Mouse (Mus musculus) T-helper 2 cell (primary cell): ENCODE results near the gene Naaladl1.

Experiments used
- in situ Hi-C: fragments of 300-600 bp; cut with MboI, MseI; formaldehyde crosslinking; loops from one replicate; pipeline ENCODE4 v1.15.1; 2025; ENCODE audit warnings: high pct_unique_total_duplicates

Gene Naaladl1

DNA sequence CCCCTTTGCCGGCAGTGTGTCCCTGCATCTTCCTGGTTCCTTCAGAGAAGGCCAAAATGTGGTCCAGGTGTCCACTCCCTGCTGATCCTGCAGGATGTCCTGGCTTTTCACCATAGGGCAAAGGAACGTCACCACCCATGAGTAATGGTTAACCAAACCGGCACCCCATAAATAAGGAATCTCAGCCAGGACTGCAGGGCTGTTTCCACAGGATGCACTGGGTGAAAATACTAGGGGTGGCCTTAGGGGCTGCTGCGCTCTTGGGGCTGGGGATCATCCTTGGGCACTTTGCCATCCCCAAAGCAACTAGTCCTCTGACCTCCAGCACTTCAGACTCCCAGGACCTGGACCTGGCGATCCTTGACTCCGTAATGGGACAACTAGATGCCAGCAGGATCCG, at the start of gene Naaladl1:
TSS of gene Naaladl1 (plus strand) at position 197 of the 400 bp plus-strand sequence.
- in situ Hi-C loops = no loop called here

DNA sequence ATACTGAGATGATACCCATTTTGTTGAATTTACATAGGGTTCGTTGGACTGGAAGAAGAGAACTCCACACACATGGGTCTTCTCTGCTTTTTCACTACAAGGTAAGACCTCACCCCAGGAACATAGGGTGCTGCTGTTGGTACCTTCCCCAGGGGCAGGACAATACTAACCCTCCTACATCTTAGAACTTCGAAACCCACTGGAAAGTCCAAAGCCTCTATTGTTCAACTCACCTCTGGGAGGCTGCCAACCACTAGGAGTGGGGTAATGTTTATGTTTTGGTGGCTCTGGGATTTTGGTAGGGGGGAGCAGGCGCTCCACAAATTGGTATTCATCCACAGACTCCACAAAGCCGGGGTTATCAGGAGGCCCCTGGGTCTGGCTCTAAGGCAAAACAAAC, 48.9 kb upstream of the Naaladl1 start:
- in situ Hi-C loops = loop anchor here (5.0 kb wide), 1 partner anchor 61 kb away; the partner anchor contains the start of gene Sac3d1

- in situ Hi-C loops = loop anchor here (5.0 kb wide), 1 partner anchor 60 kb away; the partner anchor contains the start of gene Sac3d1
Observed at GRCm38 (mm10) chr19:6057313-6058096, 48.1 kb upstream of the Naaladl1 start, which contains the start of the genes Mrpl49 and Fau. Gene Mrpl49, minus strand, starts transcription at chr19:6057785. Gene Fau, plus strand, starts transcription at chr19:6057844.

- in situ Hi-C loops = loop anchor here (5.0 kb wide), 1 partner anchor 59 kb away; the partner anchor contains the start of gene Sac3d1
Observed at GRCm38 (mm10) chr19:6058513-6058912, 47.1 kb upstream of the Naaladl1 start.

- in situ Hi-C loops = loop anchor here (5.0 kb wide), 1 partner anchor 58 kb away; the partner anchor contains the start of gene Sac3d1
Observed at GRCm38 (mm10) chr19:6058966-6059365, 46.6 kb upstream of the Naaladl1 start.

DNA sequence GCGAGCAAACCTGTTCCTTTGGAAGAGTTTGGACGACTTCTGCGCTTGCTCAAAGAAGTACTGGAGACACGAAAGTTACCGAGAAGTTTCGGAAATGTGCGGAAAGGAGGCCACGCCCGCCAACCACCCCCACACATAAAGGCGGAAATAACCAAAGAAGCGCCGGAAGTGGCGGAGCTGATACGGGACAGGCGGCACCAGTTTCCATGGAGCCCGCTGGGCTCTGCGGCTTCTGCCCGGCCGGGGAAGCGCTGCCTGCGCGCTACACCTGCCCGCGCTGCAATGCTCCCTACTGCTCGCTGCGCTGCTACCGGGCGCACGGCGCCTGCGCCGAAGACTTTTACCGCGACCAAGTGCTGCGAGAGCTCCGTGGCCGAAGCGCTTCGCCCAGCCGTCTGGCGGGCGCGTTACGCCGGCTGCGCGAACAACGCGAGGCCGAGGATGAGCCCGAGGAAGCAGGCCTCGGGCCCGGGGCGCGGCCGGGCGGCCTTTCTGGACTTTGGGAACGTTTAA, 44.5 kb upstream of the Naaladl1 start, which contains the start of gene Znhit2:
TSS of gene Znhit2 (plus strand) at position 172 of the 513 bp plus-strand sequence.
- in situ Hi-C loops = no loop called here

GRCm38 (mm10) chr19:6061641-6062302, 43.8 kb upstream of the Naaladl1 start:
- in situ Hi-C loops = no loop called here

DNA sequence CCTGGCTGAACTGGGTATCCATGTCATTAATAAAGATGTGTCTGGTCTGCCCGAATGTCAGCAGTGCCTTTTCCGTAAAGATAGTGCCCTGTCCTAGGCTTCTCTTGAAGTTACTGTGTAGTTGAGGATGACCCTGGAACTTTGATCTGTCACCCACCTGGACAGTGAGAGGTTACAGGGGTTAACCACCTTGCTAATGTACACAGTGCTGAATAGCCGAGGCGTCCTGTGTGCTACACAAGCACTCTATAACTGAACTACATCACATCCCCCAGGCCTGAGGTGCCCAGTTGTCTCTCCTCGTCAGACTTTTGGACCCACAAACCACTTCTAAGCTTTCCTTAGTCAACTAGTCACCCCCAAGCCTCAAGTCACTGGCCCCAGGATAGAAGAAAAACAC, 43.2 kb upstream of the Naaladl1 start:
- in situ Hi-C loops = no loop called here

GRCm38 (mm10) chr19:6063081-6063480, 42.5 kb upstream of the Naaladl1 start:
- in situ Hi-C loops = no loop called here

GRCm38 (mm10) chr19:6066571-6066970, 39.0 kb upstream of the Naaladl1 start:
- in situ Hi-C loops = no loop called here

GRCm38 (mm10) chr19:6067011-6067723, 38.4 kb upstream of the Naaladl1 start:
- in situ Hi-C loops = no loop called here

DNA sequence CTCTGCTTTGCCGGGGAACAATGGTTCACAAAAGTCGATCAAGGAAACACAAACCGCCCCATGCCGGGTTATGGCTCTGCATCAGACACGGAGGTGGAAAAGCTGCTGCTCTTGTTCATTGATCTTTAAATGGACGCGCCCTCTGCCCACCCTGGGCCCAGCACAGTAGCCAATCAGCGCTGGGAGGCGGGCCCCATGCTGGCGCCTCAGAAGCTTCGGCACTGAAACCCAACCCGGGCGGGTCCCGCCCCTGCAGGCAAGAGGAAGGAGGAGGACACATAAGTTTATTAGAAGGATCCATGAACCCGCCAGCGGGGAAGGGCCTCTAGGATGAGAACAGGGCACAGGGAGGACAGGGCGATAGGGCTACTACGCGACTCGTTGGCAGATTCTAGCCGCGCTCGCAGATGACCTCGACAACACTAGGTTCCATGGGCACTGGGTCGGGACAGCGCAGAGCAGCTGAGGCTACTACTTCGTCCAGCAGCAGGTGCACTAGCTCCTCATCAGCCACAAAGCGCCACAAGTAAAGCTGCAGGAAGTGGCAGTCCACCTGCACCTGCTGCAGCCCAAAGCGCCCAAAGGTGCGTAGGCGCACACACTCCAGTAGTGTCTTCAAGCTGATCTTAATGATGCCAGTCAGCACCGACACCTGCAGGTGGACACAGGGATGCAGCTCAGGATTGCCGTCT, 37.7 kb upstream of the Naaladl1 start, which contains the start of gene Tm7sf2:
TSS of gene Tm7sf2 (minus strand) at position 650 of the 692 bp plus-strand sequence.
- in situ Hi-C loops = no loop called here

- in situ Hi-C loops = no loop called here
Observed at GRCm38 (mm10) chr19:6068951-6069350, 36.6 kb upstream of the Naaladl1 start.

GRCm38 (mm10) chr19:6069851-6070250, 35.7 kb upstream of the Naaladl1 start:
- in situ Hi-C loops = no loop called here

DNA sequence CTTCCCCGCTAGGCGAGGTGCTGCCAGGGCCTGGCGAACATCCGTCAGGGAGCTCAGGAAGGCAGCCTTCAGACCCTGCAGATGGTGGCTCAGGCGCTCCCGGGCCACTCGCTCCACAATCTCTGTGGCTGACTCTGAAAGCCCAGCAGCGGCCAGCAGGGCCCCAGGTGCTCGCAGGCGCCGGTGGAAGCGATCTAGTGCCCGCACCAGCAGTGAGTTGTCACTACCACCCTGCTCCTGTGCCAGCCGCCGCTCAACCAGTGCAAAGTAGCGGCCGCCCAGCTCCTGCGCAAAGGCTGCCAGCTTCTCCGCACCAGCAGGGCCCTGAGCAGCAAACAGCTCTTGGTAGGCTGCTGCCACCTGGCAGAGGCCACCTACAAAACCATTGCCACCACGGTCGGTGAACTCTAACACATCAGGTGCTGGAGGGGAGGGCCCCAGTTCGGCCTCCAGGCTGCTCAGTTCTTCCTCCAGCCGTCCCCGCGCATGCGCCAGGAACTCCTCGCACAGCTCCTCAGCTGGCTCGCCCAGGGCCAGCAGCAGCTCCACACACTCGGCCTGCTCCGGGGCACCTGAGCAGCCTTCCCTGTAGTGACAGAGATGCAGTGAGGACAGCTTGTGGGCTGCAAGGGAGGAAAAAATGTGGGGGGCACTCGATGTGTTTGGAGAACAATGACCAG, 34.9 kb upstream of the Naaladl1 start:
- in situ Hi-C loops = no loop called here

GRCm38 (mm10) chr19:6071261-6071660, 34.3 kb upstream of the Naaladl1 start:
- in situ Hi-C loops = no loop called here

DNA sequence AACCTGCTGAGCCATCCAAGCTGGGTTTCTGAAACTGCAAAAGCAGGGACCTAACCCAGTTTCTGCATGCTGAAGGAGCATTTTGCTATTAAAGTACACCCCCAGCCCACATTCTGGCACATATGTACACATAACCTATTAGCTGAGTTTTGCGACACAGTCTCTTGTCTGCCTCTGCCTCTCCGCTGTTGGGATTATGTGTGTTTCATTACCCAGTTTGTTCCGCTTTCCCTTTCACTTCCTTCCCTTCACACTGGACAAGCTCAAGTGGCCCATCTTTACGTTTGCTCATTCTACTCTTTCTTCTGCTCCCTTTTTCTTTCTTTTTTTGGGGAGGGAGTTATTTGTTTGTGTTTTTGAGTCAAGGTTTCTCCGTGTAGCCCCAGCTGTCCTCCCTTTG, 31.7 kb upstream of the Naaladl1 start:
- in situ Hi-C loops = no loop called here

DNA sequence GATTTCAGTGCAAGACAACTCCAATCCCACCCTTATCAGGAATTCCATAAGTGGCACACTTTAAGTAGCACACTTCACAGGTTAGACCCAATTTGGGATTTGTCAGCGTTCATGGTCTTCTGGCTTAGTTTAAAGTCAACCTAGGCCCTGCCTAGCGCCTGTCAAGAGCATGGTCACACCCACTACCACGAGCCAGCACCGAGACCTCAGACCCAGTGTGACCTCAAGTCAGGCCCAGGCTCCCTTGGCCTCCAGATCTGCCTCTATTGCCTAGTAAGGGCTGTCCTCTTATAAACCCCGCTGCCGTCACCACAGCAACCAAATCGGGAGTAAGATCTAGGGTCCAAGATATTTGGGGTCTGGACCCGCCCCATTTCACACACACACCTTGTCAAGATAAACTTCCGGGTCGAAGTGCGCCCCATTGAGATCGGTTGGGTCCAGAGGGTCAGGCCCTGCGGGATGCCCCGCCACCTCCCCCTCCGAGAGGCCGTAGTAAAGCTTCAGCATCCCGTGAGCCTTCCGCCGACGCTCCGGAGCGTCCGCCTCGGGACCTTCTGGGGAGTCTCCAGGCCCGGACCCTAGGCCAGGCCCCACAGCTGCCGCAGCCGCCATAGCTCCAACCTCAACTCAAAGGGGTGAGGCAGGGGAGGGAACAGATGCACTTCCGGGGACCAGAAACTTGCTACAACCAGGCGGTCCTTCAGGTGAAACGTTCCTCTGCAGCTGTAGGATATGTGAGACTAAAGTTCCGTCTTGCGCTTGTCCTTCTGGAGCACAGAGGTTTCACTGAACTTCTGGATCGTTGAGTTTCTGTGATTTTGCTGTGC, 28.8 kb upstream of the Naaladl1 start, which contains the start of gene Vps51:
TSS of gene Vps51 (minus strand) at position 668 of the 830 bp plus-strand sequence.
- in situ Hi-C loops = no loop called here

GRCm38 (mm10) chr19:6079983-6080480, 25.6 kb upstream of the Naaladl1 start, which contains the start of gene Tmem262:
Gene Tmem262, plus strand, starts transcription at chr19:6080033.
- in situ Hi-C loops = loop anchor here (10.0 kb wide), 1 partner anchor 1135 kb away; the partner anchor contains the start of gene Cox8a
